Mouse (Mus musculus) urinary bladder, adult 2 months (tissue): Measurements from ENCODE around the gene Gars. TPM values are rescaled to one million over a fixed set of nuclear protein-coding genes. Genes with fewer than 3 reads are reported as not detected.
A peak's percentile ranks its signal among the peaks of the same experiment; 100 is the strongest.

ENCODE experiments used
- DNase-seq: peaks from one replicate; pipeline ENCODE4 v3.0.0; 2022; ENCODE audit warnings: low spot score
- polyA plus RNA-seq: library from polyadenylated mRNA; depleted of rRNA; stranded (reverse); fragments of >200 nt; gene quantifications from 2 replicates; pipeline ENCODE4 v1.2.3, GENCODE M21; 2012; rRNA removed

Gene Gars
- 55.9 and 57.9 TPM in 2 replicates for polyA plus RNA-seq

DNA sequence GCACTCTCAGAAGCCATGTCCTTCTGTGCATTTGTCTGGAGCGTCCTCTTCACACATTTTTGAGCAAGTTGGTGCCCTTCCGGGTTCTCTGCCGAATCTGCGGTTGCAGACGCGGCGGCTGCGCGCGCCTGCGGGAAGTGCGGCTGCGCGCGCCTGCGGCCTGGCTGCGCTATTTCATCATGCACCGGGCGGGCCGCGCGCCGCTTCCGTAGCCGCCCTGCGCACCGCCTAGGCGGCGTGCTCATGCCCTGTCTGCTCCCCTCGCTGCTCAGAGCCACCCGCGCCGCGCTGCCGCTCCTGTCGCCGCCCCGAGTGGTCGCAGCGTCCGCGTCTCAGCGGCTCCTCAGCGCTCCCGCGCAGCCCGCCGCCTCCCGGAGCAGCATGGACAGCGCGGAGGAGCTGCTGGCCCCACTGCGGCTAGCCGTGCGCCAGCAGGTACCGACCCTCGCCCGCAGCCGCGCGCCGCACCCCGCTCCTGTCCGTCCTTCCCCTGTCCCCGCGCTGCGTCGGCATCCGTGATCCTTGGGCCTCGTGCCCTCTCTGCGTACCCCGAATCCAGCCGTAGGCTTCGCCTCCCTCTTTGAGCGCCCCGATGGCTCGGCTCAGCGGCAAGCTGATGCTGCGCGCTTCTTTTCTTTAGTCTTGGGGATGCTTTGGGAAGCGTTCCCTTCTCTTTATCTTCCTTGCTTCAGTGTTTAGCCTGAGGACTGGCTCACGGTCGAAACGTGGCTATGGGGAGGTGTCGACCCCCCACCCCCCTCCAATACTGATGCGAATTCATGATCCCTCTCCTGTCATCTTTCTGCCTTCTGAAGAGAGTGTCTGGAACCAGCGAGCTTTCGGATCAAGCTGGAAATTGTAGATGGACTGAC is at the start of gene Gars:
TSS of gene Gars (plus strand) at position 209 of the 872 bp plus-strand sequence.
- peak; percentile 83 for DNase-seq

DNA sequence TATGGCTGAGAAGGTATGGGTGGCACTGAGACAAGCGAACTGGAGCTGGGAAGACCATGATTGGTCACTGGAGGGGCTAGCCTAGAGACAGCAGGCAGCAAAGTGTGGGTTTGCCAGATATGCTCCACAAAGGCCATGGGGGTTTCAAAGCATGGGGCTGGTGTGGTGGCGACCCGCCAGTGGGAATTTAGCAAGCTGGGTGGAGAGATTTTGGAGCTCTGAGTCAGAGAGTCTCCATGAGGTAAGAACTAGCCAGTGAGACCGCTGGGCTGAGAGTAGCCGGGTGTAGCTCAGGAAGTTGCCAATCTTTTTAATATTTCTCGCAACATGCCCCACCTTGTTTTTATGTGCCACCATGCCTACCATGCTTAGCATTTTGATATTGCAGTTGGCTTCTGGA is 49.7 kb upstream of the Gars start:
- DNase-seq: no peak

DNA sequence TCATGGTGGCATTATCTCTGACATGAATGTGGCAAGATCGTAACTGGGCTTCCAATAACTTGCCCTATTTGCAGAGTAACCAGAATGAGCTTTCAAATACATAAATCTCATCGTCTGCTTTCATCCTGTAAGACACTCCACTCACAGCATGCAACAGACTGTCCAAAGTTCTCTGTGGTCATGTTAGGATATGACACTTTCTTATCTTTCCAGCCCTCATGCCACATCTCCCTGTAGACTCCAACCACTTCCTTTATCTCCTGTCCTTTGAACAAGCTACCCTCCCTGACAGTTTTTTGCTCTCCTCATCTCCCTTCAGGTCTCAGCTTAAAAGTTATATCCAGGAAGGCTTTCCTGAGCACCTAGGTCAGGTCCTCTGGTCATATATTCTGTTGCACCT is 46.6 kb upstream of the Gars start:
- no peak for DNase-seq

DNA sequence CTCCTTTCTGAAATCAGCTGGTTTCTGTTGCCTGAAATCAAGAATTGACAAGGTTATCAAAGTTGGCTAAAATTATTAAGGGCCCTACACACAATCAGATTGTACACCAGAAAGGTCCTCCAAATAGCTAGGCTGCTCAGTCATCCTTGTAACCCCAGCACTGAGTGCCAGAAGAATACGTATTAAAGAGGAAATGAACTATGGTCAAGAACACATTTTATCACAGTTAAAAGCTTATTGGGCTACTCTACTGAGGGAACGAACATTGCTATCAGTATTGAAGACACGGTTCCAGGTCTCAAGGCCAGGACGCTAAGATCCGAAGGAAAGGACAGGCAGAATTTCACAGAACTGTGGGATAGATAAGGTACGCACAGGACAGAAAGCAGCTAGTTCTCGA is 45.7 kb upstream of the Gars start:
- DNase-seq: no peak

DNA sequence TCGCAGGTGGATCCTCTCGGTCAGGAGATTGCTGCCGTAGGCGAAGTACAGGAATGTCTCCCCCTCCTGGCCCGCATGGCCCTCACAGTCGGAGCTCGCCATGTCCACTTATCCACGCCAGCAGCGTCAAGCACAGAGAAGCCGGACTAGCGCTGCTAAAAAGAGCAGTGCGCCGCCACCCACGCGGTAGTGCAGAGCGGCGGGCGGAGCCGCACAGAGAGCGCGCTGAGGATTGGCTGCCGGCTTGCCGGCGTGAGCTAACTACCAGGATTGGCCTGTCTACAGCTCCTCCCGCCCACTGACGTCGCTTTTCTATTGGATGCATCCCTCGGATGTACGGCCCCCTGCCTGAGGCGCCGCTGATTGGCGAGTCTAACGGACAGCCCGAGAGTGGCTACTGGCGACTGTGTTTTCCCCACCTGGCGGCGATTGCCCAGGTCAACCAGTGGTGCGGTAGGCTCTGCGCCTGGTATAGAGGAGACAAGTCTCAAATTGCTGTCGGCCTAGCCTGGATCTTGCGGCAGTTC is 45.0 kb upstream of the Gars start, which contains the start of gene Ggct:
TSS of gene Ggct (minus strand) at position 217 of the 527 bp plus-strand sequence.
- DNase-seq: peak; percentile 92

DNA sequence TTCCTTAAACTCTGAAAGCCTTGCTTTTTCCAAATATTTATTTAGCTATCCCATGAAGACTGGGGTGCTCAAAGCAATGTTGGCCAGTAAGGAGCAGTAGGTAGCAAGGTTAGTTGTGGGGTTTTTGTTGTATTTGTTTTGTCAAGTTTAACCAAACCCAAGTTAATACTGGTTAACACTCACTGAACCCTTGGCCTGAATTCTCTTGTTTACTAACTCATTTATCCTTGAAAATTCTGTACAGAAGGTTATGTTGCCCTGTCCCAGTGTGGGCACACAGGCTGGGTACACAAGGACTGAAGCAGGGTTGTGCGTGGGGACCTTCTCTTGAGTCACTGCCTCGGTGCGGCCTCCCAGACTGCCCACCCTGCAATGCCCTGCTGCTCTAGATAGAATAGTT is 41.4 kb upstream of the Gars start:
- DNase-seq: no peak

DNA sequence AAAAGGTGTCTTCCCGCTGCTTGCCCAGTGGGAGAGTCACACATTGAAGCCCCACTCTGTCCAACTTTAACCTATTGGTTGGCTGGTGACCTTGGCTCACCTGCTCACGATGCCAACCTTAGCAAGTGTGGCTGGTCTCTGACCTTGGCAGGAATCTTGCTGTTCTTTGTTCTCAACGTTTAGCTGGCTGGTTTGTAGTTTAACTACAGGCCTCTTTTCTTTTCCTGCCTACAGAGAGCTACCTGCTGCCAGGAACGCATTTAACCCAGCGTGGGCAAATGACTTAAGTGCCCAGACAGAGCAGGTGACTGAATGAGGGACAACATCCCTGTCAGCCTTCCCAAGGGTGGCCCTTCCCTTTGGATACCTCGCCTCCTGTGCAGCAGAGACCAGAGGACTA is 40.1 kb upstream of the Gars start:
- no peak for DNase-seq

DNA sequence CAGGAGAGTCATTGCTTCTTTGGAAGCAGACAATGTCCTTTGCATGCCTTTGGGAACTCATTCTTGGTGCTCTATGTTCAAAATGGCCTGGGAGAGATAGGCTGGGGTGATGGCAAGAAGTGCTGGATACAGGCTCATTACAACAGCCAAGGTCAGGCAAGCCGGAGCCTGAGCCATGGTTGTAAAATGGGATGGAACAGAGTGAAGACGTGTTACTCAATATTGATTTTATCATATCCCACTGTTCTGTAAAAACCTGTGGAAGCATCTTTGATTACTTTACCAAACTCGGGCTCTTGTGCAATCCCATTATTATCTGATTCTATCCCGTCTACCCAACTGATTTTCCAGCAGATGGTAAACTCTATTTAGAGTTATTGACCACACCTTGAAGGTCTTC is 36.5 kb upstream of the Gars start:
- no peak for DNase-seq

DNA sequence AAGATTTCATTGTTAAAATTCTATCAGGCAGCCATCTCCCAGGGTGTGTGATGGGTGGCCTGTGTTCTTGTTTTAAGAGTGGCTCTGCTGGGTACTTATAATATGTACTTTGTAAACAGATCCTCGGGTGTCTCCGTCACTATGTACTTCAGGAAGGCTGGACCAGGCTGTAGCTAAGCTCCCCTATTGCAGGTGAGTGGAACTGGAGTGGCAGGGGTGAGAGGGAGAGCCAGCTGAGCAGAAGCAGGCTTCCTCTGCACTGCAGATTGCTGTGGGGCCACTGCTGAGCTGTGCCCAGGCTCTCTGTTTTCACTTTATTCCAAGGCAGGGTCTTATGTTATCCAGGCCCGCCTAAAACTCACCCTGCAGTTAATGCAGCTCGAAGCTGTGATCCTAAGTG is 35.4 kb upstream of the Gars start:
- no peak for DNase-seq

DNA sequence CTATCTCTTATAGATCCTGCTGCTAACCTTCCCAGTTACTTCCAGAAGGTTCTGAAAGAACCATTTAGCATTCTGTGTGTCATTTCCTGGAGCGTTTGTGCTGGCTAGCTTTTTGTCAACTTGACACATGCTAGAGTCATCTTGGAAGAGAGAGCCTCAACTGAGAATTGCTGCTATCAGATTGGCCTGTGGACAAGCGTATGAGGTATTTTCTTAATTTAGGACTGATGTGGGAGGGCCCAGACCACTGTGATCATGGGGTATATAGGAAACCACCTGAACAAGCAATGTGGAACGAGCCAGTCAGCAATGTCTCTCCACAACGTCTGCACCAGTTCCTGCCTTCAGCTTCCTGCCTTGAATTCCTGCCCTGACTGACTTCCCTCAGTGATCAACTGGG is 34.2 kb upstream of the Gars start:
- no peak for DNase-seq

DNA sequence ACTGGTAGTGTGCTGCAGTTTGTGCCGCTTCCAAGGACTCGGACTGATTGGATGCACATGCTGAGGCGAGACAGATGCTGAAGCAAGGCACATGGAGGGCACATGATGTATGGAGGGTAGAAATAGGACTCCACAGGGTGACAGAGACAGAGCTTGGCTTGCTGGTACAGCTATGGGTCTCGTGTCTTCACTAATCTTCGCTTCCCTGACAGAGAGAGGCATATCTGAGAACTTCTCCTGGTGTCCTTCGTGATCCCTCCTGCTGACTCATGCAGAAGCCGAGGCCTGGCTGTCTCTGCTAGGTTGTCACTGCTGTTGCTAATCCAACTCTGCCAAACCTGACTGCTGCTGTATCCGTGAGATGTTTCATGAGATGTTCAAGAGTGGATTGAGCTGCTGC is 29.4 kb upstream of the Gars start:
- no peak for DNase-seq

DNA sequence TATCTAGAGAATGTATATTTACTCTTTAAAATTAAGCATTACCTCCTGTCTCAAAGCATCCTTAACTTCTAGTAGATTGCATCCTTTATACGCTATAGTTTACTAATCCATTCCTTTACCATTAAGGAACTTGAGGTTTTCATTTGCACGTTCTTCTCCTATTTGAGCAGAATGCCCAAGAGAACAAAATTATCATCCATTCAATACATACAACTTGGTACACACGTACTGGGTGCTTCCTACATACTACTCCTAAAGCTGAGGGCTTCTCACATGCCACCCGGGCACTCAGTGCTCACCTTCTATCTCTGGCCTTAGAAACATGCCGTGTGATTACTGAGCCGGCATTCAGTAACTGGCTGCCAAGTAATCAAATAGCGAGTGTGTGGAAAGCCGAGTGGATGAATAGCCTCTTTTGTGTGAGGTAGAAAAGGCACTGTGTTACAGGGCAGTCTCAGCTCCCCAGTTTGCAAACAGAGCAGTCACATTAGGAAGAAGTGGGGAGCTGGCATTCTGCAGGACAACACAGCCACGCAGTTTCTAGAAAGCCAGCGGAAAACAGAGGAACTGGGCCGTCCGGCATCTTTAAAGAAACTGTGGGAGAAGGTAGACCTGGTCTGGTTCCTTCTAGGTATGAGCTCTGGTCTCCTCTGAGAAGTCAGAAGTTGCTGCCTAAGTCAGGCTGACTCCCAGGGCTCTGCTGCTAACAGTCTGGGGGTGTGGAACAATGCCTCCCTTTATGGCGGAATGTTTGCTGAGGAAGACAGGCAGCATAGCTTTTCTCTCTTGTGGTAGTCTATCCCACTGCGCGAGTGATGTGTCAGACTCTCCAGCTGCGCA is 28.2 kb upstream of the Gars start:
- DNase-seq: no peak

DNA sequence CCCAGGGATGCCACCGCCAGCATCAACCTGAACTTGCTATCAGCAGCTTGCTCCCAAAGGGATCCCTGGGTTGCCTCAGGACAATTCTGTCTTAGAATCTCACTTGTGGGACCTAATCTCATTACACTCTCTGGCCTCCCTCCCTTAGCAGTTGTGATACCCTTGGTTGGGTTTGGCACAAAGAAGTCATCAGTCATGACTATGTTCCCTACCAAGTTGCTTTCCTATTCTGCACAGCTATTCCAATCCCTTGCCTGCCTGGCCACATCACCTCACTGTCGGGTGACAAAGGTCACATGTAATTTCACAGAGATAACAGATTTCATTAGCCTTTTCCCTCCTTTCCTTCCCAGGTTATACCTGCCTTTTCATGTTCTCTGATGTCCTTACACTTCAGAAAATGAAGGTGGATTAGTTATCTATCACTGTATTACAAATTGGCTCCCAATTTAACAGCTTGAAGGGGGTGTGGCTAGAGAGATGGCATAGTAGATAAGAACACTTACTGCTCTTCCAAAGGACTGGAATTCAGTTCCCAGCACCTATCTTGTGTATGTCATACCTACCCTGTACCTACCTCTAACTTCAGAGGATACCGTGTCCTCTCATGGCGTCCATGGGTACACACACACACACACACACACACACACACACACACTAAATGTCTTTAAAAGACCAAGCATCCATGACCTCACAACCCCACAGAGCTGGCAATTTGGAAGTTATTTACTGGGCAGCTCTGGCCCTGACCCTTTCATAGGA is 27.3 kb upstream of the Gars start:
- no peak for DNase-seq

DNA sequence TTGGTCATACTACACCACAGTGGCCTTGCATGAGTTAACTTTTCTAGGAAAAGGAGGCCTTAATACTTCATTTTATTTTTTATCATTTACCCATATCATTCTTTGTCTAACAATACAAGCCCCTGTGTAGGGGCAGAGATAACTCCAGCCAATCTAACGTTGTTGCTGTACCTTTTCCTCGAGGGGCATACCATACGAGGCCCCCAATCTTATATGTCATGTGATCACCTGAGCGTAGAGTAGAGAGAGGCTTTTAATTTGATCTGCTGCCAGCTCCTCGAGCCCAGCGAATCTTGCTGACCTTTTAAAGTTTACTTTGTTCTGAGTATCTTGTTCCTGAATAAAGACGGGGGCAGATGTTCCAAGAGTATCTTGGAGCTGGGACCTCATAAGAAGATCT is 25.3 kb upstream of the Gars start:
- no peak for DNase-seq

DNA sequence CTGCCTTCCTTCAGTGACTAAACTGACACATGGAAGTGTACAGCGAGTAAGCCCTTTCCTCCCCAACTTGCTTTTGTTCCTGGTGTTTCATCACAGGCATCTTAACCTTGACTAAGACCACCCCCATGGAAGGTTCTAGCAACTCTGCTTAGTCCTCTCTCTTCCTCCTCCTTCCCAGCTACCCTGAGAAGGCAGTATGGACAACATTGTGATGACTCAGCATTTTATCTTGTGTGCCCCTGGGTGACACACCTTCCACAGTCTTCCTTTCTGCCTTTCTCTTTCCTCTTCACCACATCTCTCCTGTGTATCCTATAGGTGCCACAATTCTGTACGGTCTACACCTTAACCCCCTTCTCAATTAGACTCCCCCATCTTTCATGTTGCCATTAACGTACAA is 23.6 kb upstream of the Gars start:
- no peak for DNase-seq

DNA sequence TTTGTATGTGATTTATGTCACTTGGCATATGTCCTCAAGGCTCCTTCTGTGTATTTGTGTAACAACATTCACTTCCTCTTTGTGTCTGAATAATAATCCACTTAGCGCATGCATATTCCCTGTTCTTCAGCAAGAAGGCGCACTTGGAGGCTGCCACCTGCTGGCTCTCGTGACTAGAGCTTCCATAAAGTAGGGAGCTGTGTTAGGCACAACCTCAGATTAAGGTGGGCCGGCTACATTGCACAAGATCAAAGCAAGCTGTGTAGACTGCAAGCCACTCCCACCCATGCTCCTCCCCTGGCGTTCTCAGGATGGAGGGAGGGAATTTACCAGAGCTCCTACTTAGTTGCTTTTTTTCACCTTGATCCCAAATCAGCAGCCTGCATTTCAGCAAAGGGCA is 21.6 kb upstream of the Gars start:
- no peak for DNase-seq

DNA sequence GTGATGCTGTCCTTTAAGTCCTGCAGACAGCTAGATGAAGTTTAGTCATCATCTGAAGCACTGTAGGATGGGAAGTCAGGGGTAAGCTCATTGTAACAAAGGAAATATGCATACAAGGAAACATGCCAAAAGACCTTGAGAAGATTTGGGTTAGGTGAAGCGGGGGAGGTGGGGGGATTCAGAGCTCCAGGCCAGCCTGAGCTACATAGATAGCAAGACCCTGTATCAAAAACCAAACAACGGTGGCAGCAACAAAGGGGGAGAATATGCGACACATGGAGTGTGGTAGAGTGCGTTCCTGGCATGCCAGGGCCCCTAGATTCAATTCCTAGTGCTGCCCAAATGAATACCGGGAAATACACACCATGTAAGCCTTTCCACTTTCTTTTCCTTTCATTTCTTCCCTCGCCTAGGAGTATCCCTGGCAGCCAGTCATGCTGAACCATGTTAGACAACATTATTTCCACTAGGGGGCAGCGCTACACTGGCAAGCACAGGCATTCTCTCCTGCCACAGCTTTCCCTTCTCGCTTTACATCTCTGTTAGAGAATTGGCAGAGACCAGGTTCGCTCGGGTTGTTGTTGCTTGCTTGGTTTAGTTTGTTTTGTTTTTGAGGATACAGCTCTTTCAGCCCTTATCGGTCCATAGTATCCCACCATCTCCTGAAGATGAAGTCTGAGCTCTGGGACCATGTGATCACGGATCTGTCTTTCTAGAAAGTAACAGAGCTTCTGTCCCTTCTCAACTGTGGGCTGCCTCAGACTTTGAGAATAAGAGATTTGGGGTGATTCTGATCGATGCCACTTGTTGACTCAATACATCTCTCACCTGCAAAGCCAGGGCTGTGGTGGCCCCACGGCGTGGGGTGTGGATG is 20.9 kb upstream of the Gars start:
- no peak for DNase-seq

DNA sequence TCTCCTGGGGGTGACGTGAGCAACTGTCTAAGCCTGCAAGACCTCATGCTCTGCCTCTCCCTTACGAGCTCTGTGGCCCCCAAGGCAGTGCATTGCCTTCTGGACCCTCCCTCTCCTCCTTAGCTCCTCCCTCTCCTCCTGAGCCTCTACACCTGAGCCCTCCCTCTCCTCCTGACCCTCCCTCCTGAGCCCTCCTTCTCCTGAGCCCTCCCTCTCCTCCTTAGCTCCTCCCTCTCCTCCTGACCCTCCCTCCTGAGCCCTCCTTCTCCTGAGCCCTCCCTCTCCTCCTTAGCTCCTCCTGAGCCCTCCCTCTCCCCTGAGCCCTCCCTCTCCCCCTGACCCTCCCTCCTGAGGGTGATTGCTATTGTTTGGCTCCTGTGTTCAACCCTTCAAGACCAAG is 19.4 kb upstream of the Gars start:
- no peak for DNase-seq

DNA sequence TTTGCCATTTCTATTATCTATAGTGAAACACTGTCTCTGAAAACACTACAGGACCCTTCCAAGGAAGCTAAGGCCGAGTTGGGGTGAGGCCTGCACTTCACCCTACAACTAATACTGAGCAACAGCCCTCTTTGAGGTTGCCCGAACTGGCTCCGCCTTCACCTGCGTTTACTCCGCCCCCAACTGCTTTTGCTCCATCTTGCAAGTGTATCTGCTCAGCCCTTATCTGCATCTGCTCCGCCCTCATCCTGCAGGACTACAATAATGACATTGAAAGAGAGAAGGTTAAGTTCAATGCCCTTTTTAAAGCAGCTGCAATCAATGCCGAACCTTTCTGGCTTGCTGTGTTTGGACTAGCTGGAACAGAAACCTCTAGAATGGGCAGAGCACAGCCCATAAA is 16.0 kb upstream of the Gars start:
- no peak for DNase-seq

DNA sequence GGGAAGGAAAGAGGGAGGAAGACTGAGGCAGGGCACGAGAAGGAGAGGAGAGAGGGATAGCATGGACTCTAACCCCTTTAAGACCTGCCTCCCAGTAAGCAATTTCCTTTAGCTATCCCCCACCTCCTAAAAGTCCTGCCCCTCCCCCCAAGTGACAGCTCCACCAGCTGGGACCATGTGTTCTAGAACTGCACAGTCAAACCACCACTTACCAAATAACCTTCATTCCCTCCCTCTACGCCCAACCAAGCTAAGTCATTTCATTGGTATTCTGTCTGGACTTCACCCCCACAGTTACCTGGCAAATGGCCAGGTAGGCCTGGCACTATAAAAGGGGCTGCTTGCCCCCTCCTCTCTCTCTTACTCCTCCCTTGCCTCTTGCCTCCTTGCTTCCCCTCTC is 10.2 kb upstream of the Gars start:
- DNase-seq: no peak

DNA sequence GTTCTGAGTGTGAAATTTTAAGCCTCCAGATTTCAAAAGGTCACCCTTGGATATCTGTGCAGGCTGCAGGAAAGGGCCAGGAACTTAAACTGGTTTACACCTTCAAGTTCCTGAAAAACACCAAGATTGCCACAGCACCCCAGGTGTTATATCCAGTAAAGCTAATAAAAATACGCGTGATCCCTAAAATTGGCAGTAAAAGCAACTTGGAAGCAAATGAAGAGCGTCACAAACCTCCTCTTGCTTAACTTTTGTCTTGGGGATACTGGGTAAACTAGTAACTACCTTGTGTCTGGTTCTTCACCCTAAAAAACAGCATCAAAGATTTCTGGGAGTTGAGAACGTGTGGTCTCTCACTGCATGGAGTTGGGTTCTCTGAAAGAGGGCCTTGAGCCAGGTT is 1.1 kb upstream of the Gars start:
- no peak for DNase-seq
